Mouse (Mus musculus) bone marrow, adult 2 months (tissue): ENCODE data around the gene Iqsec3.

ENCODE experiments used
- CTCF ChIP-seq: fragments of 200-500 bp; IDR thresholded peaks from 2 replicates; pipeline ENCODE4 v1.5.1; 2011; ENCODE audit warnings: low read length, control low read depth; ENCODE audit not compliant: control insufficient read depth, insufficient read depth
- POLR2A ChIP-seq: fragments of 200-500 bp; IDR thresholded peaks from 2 replicates; pipeline ENCODE4 v1.6.1; 2011; ENCODE audit warnings: low read depth, mild to moderate bottlenecking, control low read depth, low read length, borderline replicate concordance; ENCODE audit not compliant: control insufficient read depth

DNA sequence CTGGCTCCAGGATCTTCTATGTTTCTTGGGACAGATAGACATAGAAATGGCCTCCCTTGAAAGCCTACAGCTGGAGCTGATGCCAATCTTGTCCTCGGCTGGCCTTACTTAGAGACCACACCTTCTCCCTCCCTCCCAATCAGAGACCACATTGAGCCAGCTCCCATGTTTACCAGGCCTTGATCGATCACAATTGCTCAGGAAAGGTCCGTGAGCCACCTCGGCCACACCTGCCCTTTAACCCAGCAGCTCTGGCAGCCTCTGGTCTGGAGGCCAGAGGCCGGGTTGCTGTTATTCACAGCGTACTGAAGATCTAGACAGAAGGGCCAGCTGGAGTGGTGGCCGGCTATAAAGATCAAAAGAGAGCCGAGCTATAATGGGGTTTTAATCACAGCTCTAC is 127.0 kb downstream of the Iqsec3 start:
- no peak for TF ChIP-seq POLR2A
- no peak for TF ChIP-seq CTCF
